Mouse (Mus musculus) heart, postnatal 0 days (tissue): ENCODE measurements at regions not wholly inside any gene's neighbourhood (a gene's known extent, or its start where the extent isn't known, plus 50 kb on each side); places are given as distances from the start of the nearest gene placed in this dataset.
A peak's percentile ranks its signal among the peaks of the same experiment; 100 is the strongest.

Experiments
- ATAC-seq: fragments of 200-750 bp; cut with Nextera tagmentation; 2 replicates; pipeline ENCODE4 v1.8.0; 2017; ENCODE audit warnings: low read depth, moderate number of reproducible peaks, moderate library complexity; ENCODE audit not compliant: insufficient read depth
- DNase-seq: peaks from one replicate; pipeline ENCODE4 v3.0.0-alpha.2; 2016; ENCODE audit warnings: low spot score
- H3K27ac ChIP-seq: fragments of 300-500 bp; sonication (generic); 2 replicates; pipeline ENCODE4 v1.5.1; 2014; ENCODE audit warnings: low read depth, mild to moderate bottlenecking
- H3K27me3 ChIP-seq: fragments of 300-500 bp; sonication (generic); 2 replicates; pipeline ENCODE4 v1.6.1; 2014; ENCODE audit warnings: low read length, mixed read lengths; ENCODE audit not compliant: control insufficient read depth, insufficient read depth
- H3K36me3 ChIP-seq: fragments of 300-500 bp; sonication (generic); replicated peaks from 2 replicates; pipeline ENCODE4 v1.6.1; 2014; ENCODE audit warnings: low read length, mixed read lengths; ENCODE audit not compliant: control insufficient read depth, insufficient read depth
- H3K4me1 ChIP-seq: fragments of 300-500 bp; sonication (generic); 2 replicates; pipeline ENCODE4 v1.6.1; 2014; ENCODE audit warnings: antibody characterized with exemption; ENCODE audit not compliant: control insufficient read depth, insufficient read depth
- H3K4me2 ChIP-seq: fragments of 300-500 bp; sonication (generic); 2 replicates; pipeline ENCODE4 v1.6.1; 2014; ENCODE audit warnings: low read depth, mild to moderate bottlenecking, low read length, moderate library complexity
- H3K4me3 ChIP-seq: fragments of 300-500 bp; sonication (generic); 2 replicates; pipeline ENCODE4 v1.5.1; 2014; ENCODE audit warnings: low read depth, low read length
- H3K9ac ChIP-seq: fragments of 300-500 bp; sonication (generic); replicated peaks from 2 replicates; pipeline ENCODE4 v1.6.1; 2014; ENCODE audit warnings: low read depth, low read length, mixed read lengths
- H3K9me3 ChIP-seq: fragments of 300-500 bp; sonication (generic); replicated peaks from 2 replicates; pipeline ENCODE4 v1.6.1; 2016; ENCODE audit warnings: low read length; ENCODE audit not compliant: control insufficient read depth
- CTCF ChIP-seq: IDR thresholded peaks from 2 replicates; pipeline ENCODE4 v1.5.1; 2016; ENCODE audit warnings: antibody characterized with exemption, control low read depth, low read depth
- EP300 ChIP-seq: IDR thresholded peaks from 2 replicates; pipeline ENCODE4 v1.6.1; 2016; ENCODE audit warnings: antibody characterized with exemption, low read depth
- WGBS: fragments of 180-500 bp; shearing (Covaris S2); extraction: QIAGEN DNeasy Blood & Tissue Kit; methylation state at CpG from one replicate; pipeline ENCODE4 v1.1.7; 2014; 5-methylcytosine and 5-hydroxymethylcytosine counted together

- no peak for ATAC-seq
- 32% methylated on average over 20 of the region's 20 CpGs for WGBS
Measured at GRCm38 (mm10) chr10:99913001-99913845, 102.2 kb upstream of the Kitl start.

GRCm38 (mm10) chr10:99910011-99910723 is 105.3 kb upstream of the Kitl start:
- Histone ChIP-seq H3K9ac (no peak overlapping the region), H3K4me3 (no peak overlapping the region), H3K27ac (no peak overlapping the region), H3K27me3 (no peaks in the 10 kb centered on the region), H3K4me2 (no peak overlapping the region), H3K36me3 (no peaks in the 10 kb centered on the region), H3K9me3 (no peaks in the 10 kb centered on the region), H3K4me1 (no peaks in the 10 kb centered on the region)
- ATAC-seq (no peak), DNase-seq (no peak)
- TF ChIP-seq CTCF (no peak), EP300 (no peak)
- 61% methylated on average over 4 of the region's 4 CpGs for WGBS

More at GRCm38 (mm10) chr10:99913001-99913845, 102.2 kb upstream of the Kitl start:
- Histone ChIP-seq H3K4me3 (peak overlapping the region; percentile 48), H3K27me3 (no peaks in the 10 kb centered on the region), H3K9me3 (no peaks in the 10 kb centered on the region), H3K4me2 (peak overlapping the region; percentile 58), H3K27ac (peak overlapping the region; percentile 70), H3K4me1 (no peaks in the 10 kb centered on the region), H3K9ac (peak overlapping the region; percentile 54), H3K36me3 (no peaks in the 10 kb centered on the region)
- no peak for DNase-seq
- no peak for TF ChIP-seq EP300
- no peak for TF ChIP-seq CTCF

GRCm38 (mm10) chr10:99908044-99908443 is 107.4 kb upstream of the Kitl start:
- no peak for ATAC-seq
- Histone ChIP-seq H3K27ac (no peak overlapping the region), H3K4me1 (no peaks in the 10 kb centered on the region), H3K9me3 (no peaks in the 10 kb centered on the region), H3K4me3 (no peak overlapping the region), H3K36me3 (no peaks in the 10 kb centered on the region), H3K27me3 (no peaks in the 10 kb centered on the region), H3K4me2 (no peak overlapping the region), H3K9ac (no peak overlapping the region)
- WGBS: 76% methylated on average over 4 of the region's 4 CpGs
- TF ChIP-seq EP300 (no peak), CTCF (no peak)
- no peak for DNase-seq

- H3K4me3 ChIP-seq: no peak overlapping the region
- H3K36me3 ChIP-seq: no peaks in the 10 kb centered on the region
- H3K4me1 ChIP-seq: no peaks in the 10 kb centered on the region
- ATAC-seq (no peak), DNase-seq (no peak)
- 79% methylated on average over 6 of the region's 6 CpGs for WGBS
- no peak overlapping the region for H3K27ac ChIP-seq
- TF ChIP-seq EP300 (no peak), CTCF (no peak)
- H3K4me2 ChIP-seq: no peak overlapping the region
- H3K27me3 ChIP-seq: no peaks in the 10 kb centered on the region
- H3K9ac ChIP-seq: no peak overlapping the region
- H3K9me3 ChIP-seq: no peaks in the 10 kb centered on the region
Measured at GRCm38 (mm10) chr10:99906778-99907435, 108.5 kb upstream of the Kitl start.

GRCm38 (mm10) chr10:99902280-99903231 is 112.9 kb upstream of the Kitl start:
- no peaks in the 10 kb centered on the region for H3K4me1 ChIP-seq
- DNase-seq (no peak), ATAC-seq (no peak)
- no peak for TF ChIP-seq EP300
- no peak for TF ChIP-seq CTCF
- H3K27me3 ChIP-seq: no peaks in the 10 kb centered on the region
- no peaks in the 10 kb centered on the region for H3K9me3 ChIP-seq
- H3K27ac ChIP-seq: no peak overlapping the region
- H3K4me2 ChIP-seq: no peak overlapping the region
- 66% methylated on average over 9 of the region's 9 CpGs for WGBS
- no peak overlapping the region for H3K9ac ChIP-seq
- H3K4me3 ChIP-seq: no peak overlapping the region
- H3K36me3 ChIP-seq: no peaks in the 10 kb centered on the region
